In the genomic region with DNA sequence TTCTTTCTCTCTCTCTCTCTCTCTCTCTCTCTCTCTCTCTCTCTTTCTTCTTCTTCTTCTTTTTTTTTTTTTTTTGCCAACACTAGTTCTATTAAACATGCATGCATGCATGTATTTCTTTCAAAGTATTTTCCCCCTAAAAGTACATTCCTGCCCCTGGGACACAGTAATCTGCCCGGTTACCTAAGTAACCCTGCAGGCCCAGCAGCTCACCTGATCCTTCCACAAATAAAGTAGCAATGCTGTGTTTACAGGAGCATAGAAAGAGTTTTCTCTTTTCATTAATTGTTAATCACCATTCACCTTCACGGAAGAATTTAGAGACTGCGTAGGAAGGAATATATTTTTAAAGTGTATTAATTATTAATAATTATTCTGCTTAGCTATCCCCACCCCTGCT, we compare ENCODE assay signal across 24 mouse cellular contexts.
"Had no signal": no experiment of that assay in that cellular context is flagged by ENCODE, and none has a peak within 500 bp of the region (broad histone marks: within the 10 kb centered on the region; RNA-seq: fewer than 3 reads in every experiment).

No protein-coding gene starts in this region.

- H3K9me3 ChIP-seq: heart, embryonic 10.5 days; hindbrain, embryonic 10.5 days; hindbrain, embryonic 12.5 days; intestine, embryonic 15.5 days; limb, embryonic 10.5 days; limb, embryonic 12.5 days; liver, embryonic 13.5 days; liver, embryonic 15.5 days had no signal

- H3K27ac ChIP-seq: gastrocnemius, adult 2 months; heart, embryonic 10.5 days; hindbrain, embryonic 12.5 days; hindbrain, embryonic 14.5 days; intestine, embryonic 15.5 days; left cerebral cortex, adult 2 months; limb, embryonic 10.5 days; limb, embryonic 12.5 days; liver, embryonic 13.5 days; liver, embryonic 15.5 days had no signal

- ATAC-seq: forebrain, embryonic 16.5 days; hindbrain, embryonic 16.5 days; inflammation-experienced regulatory T-cells, adult 6 months; liver, postnatal 0 days had no signal

- H3K4me1 ChIP-seq: limb, embryonic 10.5 days; liver, embryonic 13.5 days; liver, embryonic 15.5 days had no signal

- H3K36me3 ChIP-seq: intestine, embryonic 15.5 days had no signal

- H3K4me3 ChIP-seq: gastrocnemius, adult 2 months; heart, embryonic 10.5 days; heart, embryonic 12.5 days; hindbrain, embryonic 10.5 days; hindbrain, embryonic 12.5 days; intestine, embryonic 15.5 days; layer of hippocampus, adult 2 months; left cerebral cortex, adult 2 months; limb, embryonic 10.5 days; limb, embryonic 12.5 days; liver, embryonic 13.5 days; liver, embryonic 15.5 days had no signal

- H3K27me3 ChIP-seq: heart, embryonic 12.5 days; hindbrain, embryonic 12.5 days; intestine, embryonic 15.5 days; limb, embryonic 12.5 days; liver, embryonic 13.5 days; liver, embryonic 15.5 days had no signal

- H3K4me2 ChIP-seq: heart, embryonic 12.5 days; hindbrain, embryonic 12.5 days; hindbrain, embryonic 14.5 days; intestine, embryonic 15.5 days; limb, embryonic 12.5 days; liver, embryonic 11.5 days; liver, embryonic 13.5 days; liver, embryonic 15.5 days had no signal

- H3K9ac ChIP-seq: heart, embryonic 12.5 days; hindbrain, embryonic 12.5 days; hindbrain, embryonic 14.5 days; intestine, embryonic 15.5 days; limb, embryonic 12.5 days; liver, embryonic 13.5 days; liver, embryonic 15.5 days; liver, postnatal 0 days had no signal

- DNase-seq: gastrocnemius, adult 2 months; gastrocnemius, postnatal 10 days; gastrocnemius, postnatal 25 days; heart, adult 18-20 months; heart, postnatal 10 days; heart, postnatal 4 days; liver; liver, embryonic 13.5 days; liver, postnatal 0 days had no signal
